Mouse (Mus musculus) layer of hippocampus, adult 8-10 months (tissue): ENCODE data around the gene Slc4a1. TPM values are rescaled to one million over a fixed set of nuclear protein-coding genes. Genes with fewer than 3 reads are reported as not detected.
"Not testable (repeated sequence)": the region's sequence is repeated elsewhere in the genome, so short reads cannot be mapped to it uniquely, and the experiment has no call there.

Experiments
- DNase-seq, 2 experiments: peaks; one replicate each; pipeline ENCODE4 v3.0.0; 2022; ENCODE audit warnings: low spot score in 2 of 2
- total RNA-seq, 4 experiments: library from RNA; stranded (reverse); gene quantifications; 2 replicates each; pipeline ENCODE4 v1.2.4; 2022

Slc4a1 gene
- total RNA-seq, result under 1 TPM in 2 of 4 experiments, not detected in 2; 0.10 to 0.11 TPM

DNA sequence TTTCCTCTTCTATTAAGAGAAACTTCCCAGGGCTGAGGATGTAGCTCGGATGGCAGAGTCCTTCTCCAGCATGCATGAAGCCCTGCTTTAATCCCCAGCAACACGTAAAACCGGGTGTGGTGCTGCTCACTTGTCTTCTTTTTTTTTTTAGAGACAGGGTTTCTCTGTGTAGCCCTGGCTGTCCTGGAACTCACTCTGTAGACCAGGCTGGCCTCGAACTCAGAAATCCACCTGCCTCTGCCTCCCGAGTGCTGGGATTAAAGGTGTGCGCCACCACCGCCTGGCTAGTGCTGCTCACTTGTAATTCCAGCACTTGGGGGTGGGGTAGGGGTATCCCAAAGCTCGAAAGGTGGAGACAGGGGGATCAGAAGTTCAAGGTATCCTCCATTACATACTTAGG lies at the start of gene Slc4a1:
Gene Slc4a1 (minus strand): TSS at position 101 of the 400 bp plus-strand sequence.
- not testable (repeated sequence) for DNase-seq

DNA sequence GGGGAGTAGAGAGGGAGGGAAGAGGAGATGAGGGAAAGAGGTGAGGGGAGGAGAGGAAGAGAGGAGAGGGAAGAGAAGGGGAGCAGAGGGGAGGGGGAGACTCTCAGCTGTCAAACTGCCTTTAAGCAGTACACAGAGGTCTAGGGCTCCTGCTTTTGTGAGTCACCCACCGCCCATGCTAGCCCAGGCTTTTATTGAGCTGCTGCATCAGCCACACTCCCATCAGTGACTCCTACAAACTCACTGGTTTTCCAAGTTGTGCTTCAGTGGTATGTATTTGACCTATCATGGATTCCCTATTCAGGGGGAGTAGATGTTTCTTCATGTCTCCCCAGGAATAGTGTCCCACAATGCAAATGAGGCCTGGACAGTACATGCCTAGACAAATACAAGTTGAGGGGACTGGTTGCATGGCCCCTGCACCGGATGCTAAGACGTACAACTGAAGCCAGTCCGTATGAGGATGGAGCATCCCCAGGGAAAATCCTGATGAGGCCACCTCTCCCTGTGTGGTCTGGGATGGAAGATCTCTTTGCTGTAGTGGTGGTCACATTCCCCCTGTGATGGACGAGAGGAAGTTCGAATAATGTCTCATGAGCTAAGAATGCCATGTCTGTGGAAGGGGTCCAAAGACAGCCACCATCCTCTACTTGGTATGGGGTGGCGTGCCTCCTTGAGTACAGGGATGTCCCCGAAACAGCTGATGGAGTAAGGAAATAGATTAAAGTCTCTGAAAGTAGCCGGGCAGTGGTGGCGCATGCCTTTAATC lies 49.2 kb upstream of the Slc4a1 start:
- no peak for DNase-seq

DNA sequence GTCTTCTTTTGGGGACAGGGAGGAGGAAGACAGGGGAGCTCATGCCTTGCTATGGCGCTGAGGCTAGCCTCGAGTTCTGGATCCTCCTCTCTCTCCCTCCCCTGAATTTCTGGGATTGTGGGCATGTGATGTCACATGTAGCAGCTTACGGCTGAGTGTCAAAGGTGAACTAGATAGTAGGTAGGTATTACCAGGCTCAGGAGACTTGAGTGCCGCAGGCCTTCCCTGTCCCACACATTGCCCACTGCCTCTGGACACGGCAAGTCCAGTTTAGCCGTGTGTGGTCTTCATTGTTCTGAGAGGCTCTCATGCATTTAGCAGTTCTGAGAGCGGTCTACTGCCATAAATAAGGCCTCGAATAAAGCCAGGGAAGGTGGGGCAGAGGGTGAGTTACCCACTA lies 47.1 kb upstream of the Slc4a1 start:
- DNase-seq, result no peak

DNA sequence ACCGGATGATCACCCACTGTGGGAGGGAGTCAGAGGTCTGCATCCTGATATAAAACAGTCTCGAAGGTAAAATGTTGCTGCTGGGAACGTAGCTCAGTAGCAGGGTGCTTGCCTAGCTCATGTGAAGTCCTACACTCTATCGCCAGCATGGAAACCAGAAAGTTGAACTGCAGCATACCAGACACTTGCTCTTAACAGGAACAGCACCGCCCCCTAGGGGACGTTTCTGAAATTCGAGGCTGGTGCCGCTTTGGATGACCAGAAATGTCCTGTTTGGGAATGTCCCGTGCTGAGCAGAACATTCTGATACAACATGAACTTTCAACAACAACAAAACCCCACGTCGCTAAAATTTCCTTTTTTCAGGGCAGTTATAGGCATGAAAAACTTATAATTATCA lies 45.7 kb upstream of the Slc4a1 start:
- DNase-seq, result peak; percentile 76 to 92

DNA sequence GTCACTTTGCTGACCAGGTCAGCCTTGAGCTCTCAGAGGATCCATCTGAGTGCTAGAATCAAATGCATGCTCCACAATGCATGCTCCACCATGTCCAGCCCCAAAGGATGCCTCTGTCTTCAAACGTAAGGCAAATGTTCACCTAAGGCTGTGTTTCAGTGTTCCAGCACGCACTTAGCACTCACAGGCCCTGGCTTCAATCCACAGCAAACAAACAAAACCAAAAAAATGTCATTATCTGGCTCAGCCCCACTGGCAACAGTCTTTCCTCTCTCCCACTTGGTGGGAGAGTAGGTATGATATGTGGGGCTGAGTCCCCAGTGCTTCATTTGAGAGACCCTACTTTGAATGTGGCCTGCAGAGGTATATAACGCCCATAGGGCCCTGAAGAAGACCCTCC lies 45.1 kb upstream of the Slc4a1 start:
- DNase-seq, result no peak

- not testable (repeated sequence) for DNase-seq
Observed at GRCm38 (mm10) chr11:102410345-102410744, 44.3 kb upstream of the Slc4a1 start.

DNA sequence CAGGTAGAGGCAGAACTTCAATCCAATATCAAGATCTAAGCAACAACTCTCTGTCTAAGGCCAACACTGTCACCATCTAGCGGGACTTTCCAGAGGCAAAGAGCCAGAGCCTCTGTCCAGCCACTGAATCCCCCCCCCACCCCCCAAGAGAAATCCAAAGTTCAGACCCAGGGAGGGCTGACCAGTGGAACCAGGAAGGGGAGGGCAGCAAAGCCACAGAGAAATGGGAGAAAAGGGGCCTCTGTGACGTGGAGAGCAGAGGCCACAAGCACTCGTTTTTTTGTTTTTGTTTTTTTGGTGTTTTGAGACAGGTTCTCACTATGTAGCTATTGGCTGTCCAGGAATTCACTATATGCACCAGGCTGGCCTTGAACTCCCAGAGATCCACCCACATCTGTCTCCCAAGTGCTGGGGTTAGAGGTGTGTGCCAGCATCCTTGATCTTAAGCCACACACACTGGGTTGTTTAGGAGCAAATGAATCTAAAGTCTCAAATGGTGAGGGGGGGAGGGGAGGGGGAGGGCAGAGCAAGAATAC lies 43.9 kb upstream of the Slc4a1 start:
- DNase-seq, result no peak

DNA sequence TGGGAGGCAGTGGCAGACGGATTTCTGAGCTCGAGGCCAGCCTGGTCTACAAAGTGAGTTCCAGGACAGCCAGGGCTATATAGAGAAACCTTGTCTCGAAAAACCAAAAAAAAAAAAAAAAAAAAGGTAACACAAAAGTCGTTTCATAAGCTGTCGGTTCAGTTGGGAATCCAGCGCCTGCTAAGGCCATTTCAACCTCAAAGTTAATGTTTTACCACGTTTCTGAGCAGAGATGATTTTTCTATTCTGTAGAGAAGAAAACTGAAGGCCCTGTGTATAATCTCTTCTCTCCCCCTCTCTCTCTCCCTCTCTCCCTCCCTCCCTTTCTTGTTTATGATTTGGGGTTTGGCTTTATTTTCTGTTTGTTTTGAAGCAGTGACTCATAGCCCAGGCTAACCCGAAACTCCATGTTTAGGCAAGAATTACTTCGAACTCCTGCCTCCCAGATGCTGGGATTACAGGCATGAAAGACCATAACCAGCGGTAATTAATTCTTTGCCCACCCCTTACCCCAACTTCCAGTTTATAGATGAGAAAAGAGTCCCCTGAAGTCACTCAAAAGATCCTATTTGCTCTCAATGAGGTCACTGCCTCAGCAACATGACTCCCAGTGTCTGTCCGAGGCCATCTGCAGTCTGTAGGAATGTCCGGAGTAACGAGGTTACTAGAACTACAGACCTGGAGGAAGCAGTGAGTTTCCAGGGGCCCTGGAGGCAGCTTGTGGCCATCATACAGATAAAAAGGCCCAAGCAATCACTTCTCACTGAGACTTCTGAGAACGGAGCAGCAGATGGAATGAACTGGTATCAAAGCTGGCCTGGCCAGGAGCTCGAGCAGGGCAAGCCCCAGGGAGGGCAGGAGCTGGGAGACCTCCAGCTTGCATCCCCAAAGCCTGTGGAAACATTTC lies 43.1 kb upstream of the Slc4a1 start:
- DNase-seq, result no peak

GRCm38 (mm10) chr11:102408344-102408876 lies 42.4 kb upstream of the Slc4a1 start:
- DNase-seq, result peak; percentile 97

DNA sequence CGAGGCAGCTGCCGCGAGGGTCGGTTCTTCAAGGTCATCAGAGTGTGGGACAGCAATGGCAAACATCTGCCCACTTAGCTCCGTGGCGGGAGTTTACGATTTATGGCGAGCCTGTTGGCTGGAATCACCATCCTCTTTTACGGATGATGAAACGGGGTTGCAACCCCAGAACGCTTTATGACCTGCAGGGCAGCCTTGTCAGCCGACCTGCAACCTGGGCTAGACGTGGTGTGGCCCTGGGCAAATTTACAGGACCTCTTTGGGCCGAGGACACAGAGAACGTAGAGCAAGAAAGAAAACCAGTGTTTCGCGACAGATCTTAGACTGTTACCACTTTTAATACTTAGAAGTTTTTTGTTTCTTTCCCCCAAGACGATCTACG lies 41.8 kb upstream of the Slc4a1 start, which contains the start of gene Slc25a39:
Gene Slc25a39 (minus strand): TSS at position 113 of the 382 bp plus-strand sequence.
- no peak for DNase-seq

- DNase-seq, result peak; percentile 66 to 82
Observed at GRCm38 (mm10) chr11:102406900-102407833, 41.2 kb upstream of the Slc4a1 start.

- DNase-seq, result no peak
Observed at GRCm38 (mm10) chr11:102406401-102406800, 40.4 kb upstream of the Slc4a1 start.

DNA sequence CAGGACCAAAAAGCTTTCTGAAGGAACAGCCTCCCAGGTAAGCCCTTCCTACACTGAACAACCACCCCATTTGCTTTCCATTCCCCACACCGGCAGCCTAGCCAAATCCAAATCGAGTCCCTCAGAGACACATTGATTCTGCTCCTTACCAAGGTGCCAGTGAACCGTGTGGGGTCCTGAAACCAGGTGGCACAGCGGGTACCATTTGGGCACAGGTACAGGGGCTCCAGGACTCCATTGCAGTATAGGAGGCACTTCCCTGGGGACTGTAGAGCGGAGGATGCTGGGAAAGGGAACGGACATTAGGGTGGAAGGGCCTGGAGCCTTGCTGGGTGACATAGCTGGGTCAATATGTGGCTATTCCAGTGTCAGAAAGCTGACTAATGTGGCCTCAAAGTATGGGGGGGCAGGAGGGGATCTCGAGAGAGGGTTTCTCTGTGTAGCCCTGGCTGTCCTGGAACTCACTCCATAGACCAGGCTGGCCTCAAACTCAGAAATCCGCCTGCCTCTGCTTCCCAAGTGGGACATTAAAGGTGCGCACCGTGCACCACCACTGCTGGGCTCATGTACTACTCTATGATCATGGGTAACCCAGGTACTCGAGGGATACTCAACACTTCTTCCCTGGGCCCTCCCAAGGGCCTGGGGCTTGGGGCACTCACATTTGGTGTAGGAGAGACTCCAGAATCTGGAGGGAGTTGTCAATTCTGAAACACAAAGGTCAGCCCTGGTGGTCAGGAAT lies 39.7 kb upstream of the Slc4a1 start:
- DNase-seq, result no peak

DNA sequence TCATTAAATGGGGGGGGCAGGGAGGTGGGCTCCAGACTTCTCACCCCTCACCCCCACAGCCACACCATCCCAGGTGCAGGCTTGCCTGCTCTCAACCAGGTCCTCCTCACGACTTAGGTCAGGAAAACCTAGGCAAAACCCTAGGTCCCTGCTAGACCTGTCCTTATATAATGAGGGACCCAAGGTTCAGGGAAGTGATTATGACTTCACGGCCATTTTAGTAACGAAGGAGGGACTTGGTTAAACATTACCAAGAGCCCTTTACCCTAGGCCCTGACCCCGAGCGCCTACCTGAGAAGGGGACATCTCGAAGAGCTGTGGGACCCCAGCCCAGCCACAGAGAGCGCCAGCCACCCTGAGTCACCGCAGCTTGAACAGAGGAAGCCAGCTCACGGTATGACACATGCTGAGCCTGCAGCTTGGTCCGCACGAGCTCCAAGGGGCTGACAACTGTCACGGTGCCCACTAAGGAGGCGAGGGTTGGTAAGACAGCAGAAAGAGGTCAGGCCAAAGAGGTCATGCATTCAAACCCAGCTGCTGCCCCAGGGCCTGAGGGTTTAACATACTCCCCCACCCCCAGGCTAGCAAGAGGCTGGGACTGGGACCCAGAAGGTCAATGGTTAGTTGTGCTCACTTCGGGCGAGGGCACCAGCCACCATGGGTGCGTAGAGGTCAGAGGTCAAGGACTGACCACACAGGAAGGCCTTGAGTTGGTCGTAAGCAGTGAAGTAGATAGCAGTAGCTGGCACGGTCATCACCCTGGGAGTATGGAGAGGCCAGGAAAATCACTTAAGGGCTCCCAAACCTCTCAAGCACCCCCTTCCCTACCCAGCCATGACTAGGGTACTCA lies 38.4 kb upstream of the Slc4a1 start:
- peak in 1 of 2 experiments; percentile 22 for DNase-seq

- no peak for DNase-seq
Observed at GRCm38 (mm10) chr11:102403657-102404056, 37.7 kb upstream of the Slc4a1 start.

DNA sequence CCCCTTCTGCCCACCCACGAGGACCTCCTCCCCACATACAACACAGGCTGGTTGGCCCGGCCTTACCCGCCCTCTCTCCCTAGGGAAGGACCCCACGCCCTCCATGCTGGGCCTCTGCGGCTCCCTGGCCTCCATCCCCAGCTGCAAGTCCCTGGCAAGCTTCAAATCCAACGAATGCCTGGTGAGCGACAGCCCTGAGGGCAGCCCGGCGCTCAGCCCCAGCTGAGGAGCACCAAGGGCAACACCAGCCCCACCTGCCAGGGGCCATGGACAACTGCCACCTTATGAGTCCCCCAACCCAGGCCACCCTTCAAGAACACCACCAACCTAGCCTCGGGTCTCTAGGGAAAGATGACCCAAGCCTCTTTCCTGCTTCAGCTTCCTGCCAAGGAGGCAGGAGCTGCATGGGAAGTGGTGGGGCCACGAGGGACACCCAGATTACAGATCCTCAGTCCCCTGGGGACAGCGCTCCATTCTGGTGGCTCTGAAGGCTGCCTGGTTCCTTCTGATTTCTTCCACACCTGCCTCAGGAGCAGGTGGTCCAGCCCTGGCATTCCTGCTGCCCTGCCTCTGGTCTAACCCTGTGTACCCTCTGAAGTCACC lies 36.0 kb upstream of the Slc4a1 start:
- DNase-seq, result no peak

DNA sequence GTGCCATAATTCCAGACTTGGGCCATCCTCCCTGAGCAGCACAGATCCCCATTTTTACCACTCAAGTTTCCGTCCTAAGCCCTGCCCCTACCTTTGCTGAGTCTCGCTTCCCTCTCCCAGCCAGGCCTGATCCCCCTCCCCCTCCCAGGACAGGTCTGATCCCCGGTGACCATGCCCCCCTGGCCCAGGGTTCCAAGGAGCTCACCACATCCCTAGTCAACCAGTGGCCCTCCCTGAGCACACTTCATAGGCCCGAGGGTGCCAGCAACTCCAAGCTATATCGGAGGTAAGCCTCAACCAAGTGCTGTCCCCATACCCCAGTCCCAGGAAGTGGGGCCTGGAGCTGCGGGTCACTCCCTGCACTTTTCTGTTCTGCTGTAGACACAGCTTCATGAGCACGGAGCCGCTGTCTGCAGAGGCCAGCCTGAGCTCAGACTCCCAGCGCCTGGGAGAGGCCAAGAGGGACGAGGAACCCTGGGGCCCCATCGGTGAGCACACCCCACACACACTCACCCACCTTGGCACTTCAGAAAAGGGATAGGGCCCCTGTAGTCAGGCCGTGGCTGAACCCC lies 34.6 kb upstream of the Slc4a1 start:
- no peak for DNase-seq

GRCm38 (mm10) chr11:102399610-102400072 lies 33.6 kb upstream of the Slc4a1 start:
- DNase-seq, result peak; percentile 23
